Mouse (Mus musculus) embryonic facial prominence, embryonic 12.5 days (tissue): ENCODE results near the gene Herc6. TPM values are rescaled to one million over a fixed set of nuclear protein-coding genes. Genes with fewer than 3 reads are reported as not detected.
A peak's percentile ranks its signal among the peaks of the same experiment; 100 is the strongest.

Experiments used
- ATAC-seq: fragments of 200-750 bp; cut with Nextera tagmentation; 2 replicates; pipeline ENCODE4 v1.8.0; 2017; ENCODE audit not compliant: insufficient number of reproducible peaks, insufficient read depth, low FRiP score, low TSS enrichment
- H3K27ac ChIP-seq: fragments of 300-500 bp; sonication (generic); 2 replicates; pipeline ENCODE4 v1.5.1; 2016; ENCODE audit warnings: mild to moderate bottlenecking
- H3K27me3 ChIP-seq: fragments of 300-500 bp; sonication (generic); 2 replicates; pipeline ENCODE4 v1.6.1; 2016; ENCODE audit warnings: mild to moderate bottlenecking, moderate library complexity
- H3K36me3 ChIP-seq: fragments of 300-500 bp; sonication (generic); 2 replicates; pipeline ENCODE4 v1.6.1; 2016; ENCODE audit warnings: mild to moderate bottlenecking
- H3K4me1 ChIP-seq: fragments of 300-500 bp; sonication (generic); 2 replicates; pipeline ENCODE4 v1.6.1; 2016
- H3K4me2 ChIP-seq: fragments of 300-500 bp; sonication (generic); replicated peaks from 2 replicates; pipeline ENCODE4 v1.6.1; 2016; ENCODE audit warnings: mild to moderate bottlenecking, moderate library complexity
- H3K4me3 ChIP-seq: fragments of 300-500 bp; sonication (generic); 2 replicates; pipeline ENCODE4 v1.5.1; 2016; ENCODE audit warnings: mild to moderate bottlenecking
- H3K9ac ChIP-seq: fragments of 300-500 bp; sonication (generic); 2 replicates; pipeline ENCODE4 v1.6.1; 2016; ENCODE audit warnings: mild to moderate bottlenecking, moderate library complexity
- H3K9me3 ChIP-seq: fragments of 300-500 bp; sonication (generic); 2 replicates; pipeline ENCODE4 v1.6.1; 2016; ENCODE audit warnings: mild to moderate bottlenecking, moderate library complexity
- WGBS: fragments of 180-500 bp; shearing (Covaris S2); methylation state at CpG from one replicate; pipeline ENCODE4 v1.1.7; 2016; 5-methylcytosine and 5-hydroxymethylcytosine counted together
- polyA plus RNA-seq: library from polyadenylated mRNA; unstranded; fragments of >200 nt; fragmentation: Nextera tagmentation; extraction: Ambion mirVana; gene quantifications from 2 replicates; pipeline ENCODE4 v1.2.1, GENCODE M21; 2016

Gene Herc6
- polyA plus RNA-seq: 1.9 and 2.5 TPM in 2 replicates

DNA sequence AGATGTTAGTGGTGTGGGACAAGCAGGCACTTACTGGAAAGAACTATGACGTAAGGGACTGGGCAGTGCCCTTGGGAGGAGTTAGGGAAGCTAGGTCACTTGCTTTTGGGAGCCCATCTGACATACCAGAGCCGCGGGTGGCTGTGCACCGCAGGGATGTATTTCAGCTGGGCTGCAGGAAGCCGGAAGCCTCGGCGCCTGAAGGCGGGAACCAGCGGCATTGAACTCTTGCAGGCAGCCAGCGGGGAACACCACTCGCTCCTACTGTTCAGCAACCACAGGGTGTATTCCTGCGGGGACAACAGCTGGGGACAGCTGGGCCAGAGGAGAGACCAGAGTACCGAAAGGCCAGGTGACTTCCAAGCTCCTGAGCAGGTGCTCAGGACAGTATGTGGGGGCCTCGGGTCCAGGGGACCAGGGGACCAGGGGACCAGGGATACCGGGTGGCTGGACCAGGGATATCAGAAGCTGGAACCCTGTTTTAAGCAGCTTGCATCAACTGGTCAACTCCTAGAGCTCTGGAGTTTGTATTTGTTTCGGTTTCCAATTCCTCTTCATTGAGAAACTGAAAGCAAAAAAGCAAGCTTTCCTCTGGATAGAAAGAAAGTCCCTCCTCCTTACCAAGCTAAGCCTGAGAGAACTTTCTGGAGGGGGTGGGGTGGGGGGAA is at the start of gene Herc6:
TSS of gene Herc6 (plus strand) at position 120 of the 668 bp plus-strand sequence.
- no peaks in the 10 kb centered on the region for H3K9me3 ChIP-seq
- H3K27ac ChIP-seq: no peak within 1 kb of the TSS
- peak within 1 kb of the TSS; percentile 59 for H3K9ac ChIP-seq
- peak within 1 kb of the TSS; percentile 77 for H3K4me2 ChIP-seq
- H3K27me3 ChIP-seq: no peaks in the 10 kb centered on the region
- peak within 1 kb of the TSS; percentile 44 for H3K4me3 ChIP-seq
- no peaks in the 10 kb centered on the region for H3K36me3 ChIP-seq
- H3K4me1 ChIP-seq: 0 out of 2 replicates have a peak, but pooled peaks cover 3% of the 10 kb centered on the region
- peak; percentile 77 for ATAC-seq
- 2% methylated on average over 16 of the region's 16 CpGs for WGBS

GRCm38 (mm10) chr6:57531011-57531410 is 49.8 kb upstream of the Herc6 start:
- Histone ChIP-seq H3K9me3 (no peaks in the 10 kb centered on the region), H3K9ac (no peak overlapping the region), H3K36me3 (no peaks in the 10 kb centered on the region), H3K27me3 (no peaks in the 10 kb centered on the region), H3K4me3 (no peak overlapping the region), H3K27ac (no peak overlapping the region), H3K4me1 (peaks cover 9% of the 10 kb centered on the region), H3K4me2 (no peak overlapping the region)
- 76% methylated on average over 4 of the region's 4 CpGs for WGBS
- ATAC-seq: no peak

- Histone ChIP-seq H3K9ac (no peak overlapping the region), H3K27me3 (no peaks in the 10 kb centered on the region), H3K36me3 (no peaks in the 10 kb centered on the region), H3K4me3 (no peak overlapping the region), H3K4me1 (peaks cover 9% of the 10 kb centered on the region), H3K9me3 (no peaks in the 10 kb centered on the region), H3K27ac (no peak overlapping the region), H3K4me2 (no peak overlapping the region)
- ATAC-seq: no peak
- WGBS: 86% methylated on average over 1 of the region's 1 CpGs
Measured at GRCm38 (mm10) chr6:57531441-57531840, 49.4 kb upstream of the Herc6 start.

DNA sequence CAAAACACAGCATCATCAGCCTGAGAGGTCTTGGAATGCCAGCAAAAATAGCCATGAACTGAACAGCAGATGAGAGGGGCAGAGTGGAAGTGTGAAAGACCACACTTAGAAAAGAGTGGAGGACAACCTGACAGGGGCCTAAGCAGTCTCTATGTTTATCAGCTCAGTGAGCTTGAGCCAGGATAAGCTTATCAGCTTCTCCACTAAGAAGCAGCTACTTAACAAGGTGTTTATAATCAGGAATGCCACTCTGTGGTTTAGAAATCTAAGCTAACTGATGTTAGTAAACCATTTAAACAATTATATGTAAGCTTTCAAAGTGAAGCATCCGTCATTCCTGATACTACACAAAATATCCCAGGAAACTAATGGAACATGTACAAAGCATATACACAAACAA is 48.8 kb upstream of the Herc6 start:
- no peak overlapping the region for H3K4me3 ChIP-seq

DNA sequence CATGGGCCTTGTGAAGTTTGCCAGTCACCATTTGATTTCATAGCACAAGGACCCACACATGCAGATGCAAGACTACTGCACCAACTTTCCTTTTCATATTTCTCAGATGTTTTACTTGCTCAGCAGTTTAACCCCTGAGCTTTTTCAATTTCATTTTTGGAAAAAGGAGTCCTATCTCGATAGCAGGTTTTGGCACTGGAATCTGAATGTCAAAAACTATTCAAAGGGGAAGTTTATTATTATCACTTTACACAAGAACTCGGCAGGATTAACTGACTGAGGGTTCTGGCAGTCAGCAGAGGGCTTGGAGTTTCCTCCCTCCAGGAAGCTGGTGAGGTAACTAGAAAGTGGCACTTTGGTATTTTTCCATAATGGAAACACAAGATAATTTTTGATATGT is 47.4 kb upstream of the Herc6 start:
- 54% methylated on average over 2 of the region's 2 CpGs for WGBS
- Histone ChIP-seq H3K4me2 (peak overlapping the region; percentile 69), H3K27ac (no peak overlapping the region), H3K4me1 (peaks cover 9% of the 10 kb centered on the region), H3K36me3 (no peaks in the 10 kb centered on the region), H3K9me3 (no peaks in the 10 kb centered on the region), H3K27me3 (no peaks in the 10 kb centered on the region), H3K9ac (no peak overlapping the region), H3K4me3 (no peak overlapping the region)
- ATAC-seq: no peak

More for the DNA sequence above, 48.8 kb upstream of the Herc6 start:
- Histone ChIP-seq H3K4me1 (peaks cover 9% of the 10 kb centered on the region), H3K27me3 (no peaks in the 10 kb centered on the region), H3K4me2 (no peak overlapping the region), H3K9me3 (no peaks in the 10 kb centered on the region), H3K27ac (no peak overlapping the region), H3K36me3 (no peaks in the 10 kb centered on the region), H3K9ac (no peak overlapping the region)
- ATAC-seq: no peak
- WGBS: 69% methylated on average over 1 of the region's 1 CpGs

DNA sequence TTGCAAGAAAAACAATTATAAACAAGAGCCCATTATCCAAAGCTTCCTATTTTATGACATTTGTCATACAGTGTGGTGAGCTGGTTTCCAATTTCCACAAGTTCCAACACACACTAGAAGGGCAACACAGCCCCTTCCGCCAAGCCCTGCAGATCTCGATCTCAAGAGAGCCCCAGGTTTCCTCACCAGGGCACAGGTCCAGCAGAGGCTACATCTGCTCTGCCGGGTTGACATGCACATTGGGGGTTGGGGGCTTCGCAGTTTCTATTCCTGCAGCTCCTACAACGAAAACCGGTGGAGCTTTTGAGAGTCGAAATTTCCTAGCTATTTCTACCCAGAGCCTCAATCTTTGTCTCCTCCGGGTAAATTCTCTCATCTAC is 46.6 kb upstream of the Herc6 start:
- no peaks in the 10 kb centered on the region for H3K27me3 ChIP-seq
- no peaks in the 10 kb centered on the region for H3K9me3 ChIP-seq
- no peak for ATAC-seq
- peak overlapping the region; percentile 80 for H3K9ac ChIP-seq
- H3K4me1 ChIP-seq: peaks cover 9% of the 10 kb centered on the region
- 3% methylated on average over 8 of the region's 8 CpGs for WGBS
- peak overlapping the region; percentile 69 for H3K4me2 ChIP-seq
- no peaks in the 10 kb centered on the region for H3K36me3 ChIP-seq
- H3K27ac ChIP-seq: peak overlapping the region; percentile 88
- H3K4me3 ChIP-seq: peak overlapping the region; percentile 75

DNA sequence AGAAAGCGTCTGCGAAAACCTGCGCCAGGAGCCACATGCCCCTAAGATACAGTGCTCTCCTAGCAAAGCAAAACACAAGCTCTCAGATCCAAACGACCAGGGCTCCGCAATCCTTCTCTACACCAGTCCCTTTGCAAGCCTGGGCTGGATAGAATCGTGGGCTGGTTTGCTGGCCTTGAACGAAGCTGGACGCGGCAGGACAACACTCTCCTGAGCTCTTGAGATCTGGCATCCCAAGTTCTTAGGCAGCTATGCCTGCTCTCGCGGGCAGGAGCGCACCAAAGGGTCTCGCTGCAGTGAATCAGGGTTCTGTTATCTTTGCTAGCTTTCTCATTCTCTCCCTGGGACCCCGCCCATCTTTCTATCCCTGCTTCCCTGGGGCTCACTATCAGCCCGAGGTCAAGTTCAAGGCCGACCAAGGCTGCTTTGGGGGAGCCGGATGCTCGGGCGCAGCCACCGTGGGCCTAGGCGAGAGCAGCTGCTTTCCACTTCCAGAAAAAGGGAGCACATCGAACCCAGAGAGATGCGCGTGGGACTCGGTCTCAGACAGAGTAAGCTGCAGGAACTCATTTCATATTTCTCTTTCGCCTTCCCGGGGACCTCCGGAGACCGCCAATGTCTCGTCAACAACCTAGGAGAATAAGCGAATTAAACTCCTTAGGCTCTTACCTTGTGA is 46.1 kb upstream of the Herc6 start:
- Histone ChIP-seq H3K4me1 (peaks cover 9% of the 10 kb centered on the region), H3K27me3 (no peaks in the 10 kb centered on the region), H3K9ac (peak overlapping the region; percentile 80), H3K9me3 (no peaks in the 10 kb centered on the region), H3K36me3 (no peaks in the 10 kb centered on the region), H3K27ac (peak overlapping the region; percentile 88), H3K4me3 (peak overlapping the region; percentile 75), H3K4me2 (peak overlapping the region; percentile 69)
- under 1% methylated on average over 31 of the region's 31 CpGs for WGBS
- 0 out of 2 replicates have a peak, but pooled peaks have one; percentile 14 for ATAC-seq

DNA sequence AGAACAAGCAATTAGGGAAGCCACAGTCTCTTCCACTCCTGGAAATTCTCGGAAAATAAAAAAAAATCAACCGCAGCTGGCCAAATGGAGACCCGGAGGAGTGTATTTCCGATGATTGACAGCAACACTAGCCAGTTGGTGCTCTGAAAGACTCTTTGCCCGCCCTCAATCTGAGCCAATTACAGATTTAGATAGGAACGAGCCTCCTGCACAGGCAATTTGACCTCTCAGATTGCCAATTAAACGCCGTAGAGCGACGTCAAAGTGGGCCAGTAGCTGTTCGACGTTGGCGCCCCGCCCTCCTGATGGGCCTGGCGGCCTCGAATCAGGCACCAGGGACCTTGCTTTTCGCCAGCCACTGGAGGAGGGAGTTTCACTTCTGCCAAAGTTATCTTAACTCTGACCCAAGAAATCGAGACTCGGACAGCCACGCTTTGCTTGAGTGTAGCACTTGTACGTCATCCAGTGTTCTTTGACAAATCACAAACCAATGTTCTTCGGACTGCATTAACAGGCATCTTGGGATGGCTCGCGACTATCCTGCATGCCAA is 45.3 kb upstream of the Herc6 start, which contains the start of gene Ppm1k:
TSS of gene Ppm1k (minus strand) at position 83 of the 551 bp plus-strand sequence.
- Histone ChIP-seq H3K9ac (peak within 1 kb of the TSS; percentile 80), H3K4me3 (peak within 1 kb of the TSS; percentile 75), H3K27ac (peak within 1 kb of the TSS; percentile 88), H3K9me3 (no peaks in the 10 kb centered on the region), H3K36me3 (no peaks in the 10 kb centered on the region), H3K27me3 (no peaks in the 10 kb centered on the region), H3K4me1 (peaks cover 9% of the 10 kb centered on the region), H3K4me2 (peak within 1 kb of the TSS; percentile 69)
- under 1% methylated on average over 24 of the region's 24 CpGs for WGBS
- peak; percentile 97 for ATAC-seq

DNA sequence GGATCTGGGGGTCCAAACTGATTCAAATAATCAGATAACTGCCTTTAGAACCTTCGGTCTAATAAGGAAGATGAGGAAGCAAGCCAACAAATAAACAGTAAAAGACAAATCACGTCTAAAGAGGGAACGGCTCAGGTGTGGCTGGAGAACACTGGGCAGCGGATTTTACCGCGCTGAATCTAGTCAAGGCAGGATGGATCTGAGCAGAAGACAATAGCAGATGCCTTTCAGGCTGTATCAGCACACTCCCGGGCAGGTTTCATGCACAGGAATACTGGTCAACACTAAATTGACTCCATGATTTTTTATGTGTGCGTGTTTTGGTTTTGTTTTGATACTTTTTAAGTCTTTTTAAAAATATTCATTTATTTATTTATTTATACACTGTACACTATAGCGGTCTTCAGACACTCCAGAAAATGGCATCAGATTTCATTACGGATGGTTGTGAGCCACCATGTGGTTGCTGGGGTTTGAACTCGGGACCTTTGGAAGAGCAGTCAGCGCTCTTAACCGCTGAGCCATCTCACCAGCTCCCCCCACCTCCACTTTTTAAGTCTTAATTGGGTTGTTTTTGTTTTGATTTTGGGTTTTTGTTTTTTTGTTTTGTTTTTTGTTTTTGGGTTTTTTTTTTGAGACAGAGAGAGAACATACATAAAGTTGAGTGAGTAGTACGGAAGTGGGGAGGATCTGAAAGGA is 44.7 kb upstream of the Herc6 start:
- Histone ChIP-seq H3K9me3 (no peaks in the 10 kb centered on the region), H3K4me1 (peaks cover 9% of the 10 kb centered on the region), H3K4me2 (peak overlapping the region; percentile 69), H3K4me3 (peak overlapping the region; percentile 75), H3K9ac (peak overlapping the region; percentile 46), H3K27ac (peak overlapping the region; percentile 70), H3K27me3 (no peaks in the 10 kb centered on the region), H3K36me3 (no peaks in the 10 kb centered on the region)
- 21% methylated on average over 14 of the region's 14 CpGs for WGBS
- ATAC-seq: 0 out of 2 replicates have a peak, but pooled peaks have one; percentile 61

- Histone ChIP-seq H3K9ac (no peak overlapping the region), H3K4me3 (no peak overlapping the region), H3K4me1 (peaks cover 9% of the 10 kb centered on the region), H3K27me3 (no peaks in the 10 kb centered on the region), H3K4me2 (no peak overlapping the region), H3K9me3 (no peaks in the 10 kb centered on the region), H3K27ac (no peak overlapping the region), H3K36me3 (no peaks in the 10 kb centered on the region)
- WGBS: 81% methylated on average over 5 of the region's 5 CpGs
- no peak for ATAC-seq
Measured at GRCm38 (mm10) chr6:57537887-57538286, 42.9 kb upstream of the Herc6 start.

- Histone ChIP-seq H3K4me3 (no peak overlapping the region), H3K4me1 (no peaks in the 10 kb centered on the region), H3K4me2 (no peak overlapping the region), H3K27ac (no peak overlapping the region), H3K36me3 (no peaks in the 10 kb centered on the region), H3K9ac (no peak overlapping the region), H3K9me3 (no peaks in the 10 kb centered on the region), H3K27me3 (no peaks in the 10 kb centered on the region)
- 79% methylated on average over 5 of the region's 5 CpGs for WGBS
- no peak for ATAC-seq
Measured at GRCm38 (mm10) chr6:57540950-57541498, 39.8 kb upstream of the Herc6 start.
